Mouse (Mus musculus): ENCODE data around the gene Nfkbil1. TPM values are rescaled to one million over a fixed set of nuclear protein-coding genes. Genes with fewer than 3 reads are reported as not detected.

Nfkbil1 gene
- total and polyA plus RNA-seq, 2 experiments from 2014 or later = 6.7 to 33.4 TPM

- 0 out of 2 replicates have a peak overlapping the region, but pooled peaks have one; percentile 36 for H3K9ac ChIP-seq (replicated peaks; ENCODE audit: low read depth, low read length)
- WGBS = 12% methylated on average over 17 of the region's 17 CpGs
- peaks cover 12% of the 10 kb centered on the region; the same call in 1 of the 2 replicates for H3K4me1 ChIP-seq (ENCODE audit: control insufficient read depth, insufficient read depth)
These were observed 22.4 kb upstream of the Nfkbil1 start for GRCm38 (mm10) chr17:35257824-35258491.

GRCm38 (mm10) chr17:35257378-35257777, 21.8 kb upstream of the Nfkbil1 start:
- H3K9ac ChIP-seq (replicated peaks; ENCODE audit: low read depth, low read length) = no peak overlapping the region
- peaks cover 16% of the 10 kb centered on the region for H3K36me3 ChIP-seq (replicated peaks; ENCODE audit: control insufficient read depth, insufficient read depth, low read length)
- H3K27me3 ChIP-seq (ENCODE audit: control insufficient read depth, insufficient read depth, low read length) = peaks cover 15% of the 10 kb centered on the region; the same call in 1 of the 2 replicates
- ATAC-seq (ENCODE audit: insufficient read depth, low read depth) = no peak
- TF ChIP-seq EP300 (IDR thresholded peaks at IDR 0.05; ENCODE audit: low read depth) (no peak), CTCF (IDR thresholded peaks at IDR 0.05; ENCODE audit: low read depth) (no peak)
- peaks cover 9% of the 10 kb centered on the region; the same call in 1 of the 2 replicates for H3K4me1 ChIP-seq (ENCODE audit: control insufficient read depth, insufficient read depth)
- WGBS = 53% methylated on average over 1 of the region's 1 CpGs
- no peak overlapping the region for H3K27ac ChIP-seq (ENCODE audit: low read depth)
- no peak overlapping the region for H3K4me3 ChIP-seq (ENCODE audit: low read depth, low read length)
- no peak for DNase-seq (ENCODE audit: low spot score)
- no peak overlapping the region for H3K4me2 ChIP-seq (ENCODE audit: low read depth, low read length)
- no peaks in the 10 kb centered on the region for H3K9me3 ChIP-seq (replicated peaks; ENCODE audit: control insufficient read depth, low read length)

More at GRCm38 (mm10) chr17:35257824-35258491, 22.4 kb upstream of the Nfkbil1 start:
- peak; percentile 55; the same call in 1 of the 2 replicates for ATAC-seq (ENCODE audit: insufficient read depth, low read depth)
- H3K27me3 ChIP-seq (ENCODE audit: control insufficient read depth, insufficient read depth, low read length) = peaks cover 18% of the 10 kb centered on the region; the same call in 1 of the 2 replicates
- peak; percentile 92 for DNase-seq (ENCODE audit: low spot score)
- H3K36me3 ChIP-seq (replicated peaks; ENCODE audit: control insufficient read depth, insufficient read depth, low read length) = peaks cover 11% of the 10 kb centered on the region
- H3K4me2 ChIP-seq (ENCODE audit: low read depth, low read length) = peak overlapping the region; percentile 64
- TF ChIP-seq EP300 (IDR thresholded peaks at IDR 0.05; ENCODE audit: low read depth) (no peak), CTCF (IDR thresholded peaks at IDR 0.05; ENCODE audit: low read depth) (peak; percentile 94)
- H3K27ac ChIP-seq (ENCODE audit: low read depth) = no peak overlapping the region
- H3K4me3 ChIP-seq (ENCODE audit: low read depth, low read length) = peak overlapping the region; percentile 43
- no peaks in the 10 kb centered on the region for H3K9me3 ChIP-seq (replicated peaks; ENCODE audit: control insufficient read depth, low read length)

- WGBS = 51% methylated on average over 4 of the region's 4 CpGs
- no peak for ATAC-seq (ENCODE audit: insufficient read depth, low read depth)
These were observed 20.1 kb upstream of the Nfkbil1 start for GRCm38 (mm10) chr17:35255704-35256103.

GRCm38 (mm10) chr17:35255301-35255700, 19.7 kb upstream of the Nfkbil1 start:
- no peak overlapping the region for H3K9ac ChIP-seq (replicated peaks; ENCODE audit: low read depth, low read length)
- no peaks in the 10 kb centered on the region for H3K9me3 ChIP-seq (replicated peaks; ENCODE audit: control insufficient read depth, low read length)
- DNase-seq (ENCODE audit: low spot score) (no peak), ATAC-seq (ENCODE audit: insufficient read depth, low read depth) (no peak)
- H3K4me1 ChIP-seq (ENCODE audit: control insufficient read depth, insufficient read depth) = 0 out of 2 replicates have a peak, but pooled peaks cover 8% of the 10 kb centered on the region
- H3K36me3 ChIP-seq (replicated peaks; ENCODE audit: control insufficient read depth, insufficient read depth, low read length) = peaks cover 37% of the 10 kb centered on the region
- TF ChIP-seq CTCF (IDR thresholded peaks at IDR 0.05; ENCODE audit: low read depth) = no peak
- no peak for TF ChIP-seq EP300 (IDR thresholded peaks at IDR 0.05; ENCODE audit: low read depth)
- 0 out of 2 replicates have a peak, but pooled peaks cover 6% of the 10 kb centered on the region for H3K27me3 ChIP-seq (ENCODE audit: control insufficient read depth, insufficient read depth, low read length)
- H3K4me3 ChIP-seq (ENCODE audit: low read depth, low read length) = no peak overlapping the region
- no peak overlapping the region for H3K4me2 ChIP-seq (ENCODE audit: low read depth, low read length)
- no peak overlapping the region for H3K27ac ChIP-seq (ENCODE audit: low read depth)
- 57% methylated on average over 3 of the region's 3 CpGs for WGBS

More at GRCm38 (mm10) chr17:35255704-35256103, 20.1 kb upstream of the Nfkbil1 start:
- no peaks in the 10 kb centered on the region for H3K9me3 ChIP-seq (replicated peaks; ENCODE audit: control insufficient read depth, low read length)
- no peak overlapping the region for H3K27ac ChIP-seq (ENCODE audit: low read depth)
- 0 out of 2 replicates have a peak, but pooled peaks cover 8% of the 10 kb centered on the region for H3K4me1 ChIP-seq (ENCODE audit: control insufficient read depth, insufficient read depth)
- H3K36me3 ChIP-seq (replicated peaks; ENCODE audit: control insufficient read depth, insufficient read depth, low read length) = peaks cover 33% of the 10 kb centered on the region
- no peak overlapping the region for H3K4me2 ChIP-seq (ENCODE audit: low read depth, low read length)
- H3K27me3 ChIP-seq (ENCODE audit: control insufficient read depth, insufficient read depth, low read length) = 0 out of 2 replicates have a peak, but pooled peaks cover 6% of the 10 kb centered on the region
- no peak overlapping the region for H3K9ac ChIP-seq (replicated peaks; ENCODE audit: low read depth, low read length)
- no peak for TF ChIP-seq EP300 (IDR thresholded peaks at IDR 0.05; ENCODE audit: low read depth)
- no peak for DNase-seq (ENCODE audit: low spot score)
- H3K4me3 ChIP-seq (ENCODE audit: low read depth, low read length) = no peak overlapping the region

GRCm38 (mm10) chr17:35254241-35255098, 18.9 kb upstream of the Nfkbil1 start:
- TF ChIP-seq CTCF (IDR thresholded peaks at IDR 0.05; ENCODE audit: low read depth) (peak; percentile 75), EP300 (IDR thresholded peaks at IDR 0.05; ENCODE audit: low read depth) (no peak)
- peaks cover 45% of the 10 kb centered on the region for H3K36me3 ChIP-seq (replicated peaks; ENCODE audit: control insufficient read depth, insufficient read depth, low read length)
- H3K4me1 ChIP-seq (ENCODE audit: control insufficient read depth, insufficient read depth) = 0 out of 2 replicates have a peak, but pooled peaks cover 8% of the 10 kb centered on the region
- H3K9me3 ChIP-seq (replicated peaks; ENCODE audit: control insufficient read depth, low read length) = no peaks in the 10 kb centered on the region
- ATAC-seq (ENCODE audit: insufficient read depth, low read depth) (peak; percentile 31), DNase-seq (ENCODE audit: low spot score) (no peak)
- H3K4me3 ChIP-seq (ENCODE audit: low read depth, low read length) = no peak overlapping the region
- H3K4me2 ChIP-seq (ENCODE audit: low read depth, low read length) = no peak overlapping the region
- 0 out of 2 replicates have a peak, but pooled peaks cover 6% of the 10 kb centered on the region for H3K27me3 ChIP-seq (ENCODE audit: control insufficient read depth, insufficient read depth, low read length)
- H3K9ac ChIP-seq (replicated peaks; ENCODE audit: low read depth, low read length) = no peak overlapping the region
- H3K27ac ChIP-seq (ENCODE audit: low read depth) = no peak overlapping the region
- WGBS = 55% methylated on average over 11 of the region's 11 CpGs
